Mouse (Mus musculus) CD4-positive helper T cell, adult 2 months (primary cell): ENCODE data around the gene Zbtb22.
A peak's percentile ranks its signal among the peaks of the same experiment; 100 is the strongest.
"Not testable (repeated sequence)": the region's sequence is repeated elsewhere in the genome, so short reads cannot be mapped to it uniquely, and the experiment has no call there.

ENCODE experiments used
- DNase-seq: peaks from one replicate; pipeline ENCODE4 v3.0.0-alpha.2; 2012; ENCODE audit warnings: low read depth, missing footprints, low spot score

The Zbtb22 gene

GRCm38 (mm10) chr17:33915671-33916250 is at the start of gene Zbtb22, which contains the start of gene Tapbp:
Zbtb22 (plus strand) TSS chr17:33915904.
Tapbp (plus strand) TSS chr17:33915899.
- DNase-seq: peak; percentile 97

DNA sequence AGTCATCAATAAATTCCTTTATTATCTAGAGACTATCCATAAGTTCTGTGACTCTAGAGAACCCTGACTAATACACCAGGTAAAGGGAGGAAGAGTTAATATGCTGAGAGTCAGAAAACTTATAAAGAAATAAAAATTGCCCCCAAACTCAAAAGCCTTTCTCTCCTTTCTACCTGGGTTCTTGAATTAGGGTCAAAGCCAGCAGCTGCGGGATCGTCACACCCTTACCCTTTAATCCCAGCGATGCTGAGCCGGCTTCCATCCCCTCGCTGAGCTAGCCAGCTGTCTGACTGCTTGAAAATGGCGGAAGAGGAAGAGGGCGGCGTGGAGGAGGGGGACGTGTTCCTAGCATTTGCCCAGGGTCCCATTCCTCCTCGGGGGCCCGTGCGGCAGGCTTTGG is 42.2 kb upstream of the Zbtb22 start, which contains the start of gene Gm7029:
Gm7029 (plus strand) TSS at position 301 of the 400 bp plus-strand sequence.
- DNase-seq: not testable (repeated sequence)

- no peak for DNase-seq
Observed at GRCm38 (mm10) chr17:33874411-33874810, 41.3 kb upstream of the Zbtb22 start.

DNA sequence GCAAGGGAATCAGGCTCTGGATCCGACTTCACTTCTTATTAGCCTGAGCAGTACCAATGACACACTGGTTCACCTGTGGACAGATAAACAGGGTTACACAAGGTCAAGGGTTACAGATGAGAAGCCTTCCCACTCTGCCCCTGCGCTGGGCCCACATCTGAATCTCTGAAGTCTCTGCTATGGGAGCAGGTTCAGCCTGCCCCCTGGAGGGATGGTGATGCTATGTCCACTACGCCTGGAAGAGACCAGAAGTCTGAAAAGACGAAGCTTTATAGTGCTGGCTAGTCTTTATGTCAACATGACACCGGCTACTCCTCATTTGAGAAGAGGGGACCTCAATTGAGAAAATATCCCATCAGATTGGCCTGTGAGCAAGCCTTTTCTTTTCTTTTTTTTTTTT is 39.9 kb upstream of the Zbtb22 start:
- DNase-seq: not testable (repeated sequence)

- not testable (repeated sequence) for DNase-seq
Observed at GRCm38 (mm10) chr17:33884320-33884719, 31.4 kb upstream of the Zbtb22 start.

GRCm38 (mm10) chr17:33887802-33888201 is 27.9 kb upstream of the Zbtb22 start:
- DNase-seq: not testable (repeated sequence)

- DNase-seq: not testable (repeated sequence)
Observed at GRCm38 (mm10) chr17:33888230-33888629, 27.5 kb upstream of the Zbtb22 start.

DNA sequence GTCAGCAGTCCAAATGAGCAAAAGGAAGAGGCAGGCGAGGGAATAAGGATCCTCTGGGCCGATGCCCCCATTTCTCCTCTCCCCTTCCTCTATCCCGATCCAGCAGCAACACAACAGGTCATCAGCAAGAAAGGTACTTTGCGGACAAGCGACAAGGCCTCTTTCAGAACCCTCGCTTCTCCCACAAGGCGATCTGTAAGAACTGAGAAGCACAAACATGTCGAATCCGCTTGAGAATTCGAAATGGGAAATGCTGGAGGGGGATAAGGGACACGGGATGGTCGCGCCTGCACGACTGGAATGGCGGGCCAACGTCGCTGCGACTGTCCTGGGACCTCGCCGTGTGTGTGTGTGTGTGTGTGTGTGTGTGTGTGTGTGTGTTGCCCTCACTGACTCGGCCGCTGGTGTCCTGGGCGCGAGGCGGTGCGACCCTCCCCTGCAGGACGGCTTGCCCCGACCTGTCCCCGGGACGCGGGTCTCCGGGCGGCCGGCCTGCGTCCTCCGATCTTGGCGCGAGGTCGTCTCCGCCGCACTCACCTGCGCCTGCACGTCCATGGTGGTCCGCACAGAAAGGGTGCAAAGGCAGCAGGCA is 25.7 kb upstream of the Zbtb22 start:
- not testable (repeated sequence) for DNase-seq

DNA sequence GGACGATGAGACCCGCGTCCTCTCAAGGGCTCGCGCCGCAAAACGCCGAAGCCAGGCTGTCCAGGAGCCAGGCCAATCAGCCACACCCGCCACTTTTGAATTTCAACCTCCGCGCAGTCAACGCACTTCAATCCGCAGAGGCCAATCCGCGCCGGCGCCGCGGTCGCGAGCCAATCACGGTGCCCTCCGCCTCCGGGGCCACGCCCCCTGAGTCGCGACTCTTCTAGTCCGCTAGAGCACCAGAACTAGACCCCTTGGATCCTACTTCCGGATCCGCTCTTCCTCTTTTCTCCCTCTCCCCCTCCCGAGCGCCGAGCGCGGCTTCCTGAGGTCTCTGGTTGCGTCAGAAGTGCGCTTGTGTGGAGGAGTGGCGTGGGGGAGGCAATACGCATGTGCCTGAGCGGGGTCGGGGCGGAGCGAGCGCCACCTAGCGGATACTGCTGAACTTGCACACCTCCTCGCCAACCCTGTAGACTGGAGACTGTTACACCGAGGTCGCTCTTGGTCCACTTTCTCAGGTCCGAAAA is 25.1 kb upstream of the Zbtb22 start, which contains the start of gene Kifc1:
Kifc1 (minus strand) TSS at position 129 of the 527 bp plus-strand sequence.
- peak; percentile 100 for DNase-seq

GRCm38 (mm10) chr17:33891357-33891756 is 24.3 kb upstream of the Zbtb22 start:
- no peak for DNase-seq

DNA sequence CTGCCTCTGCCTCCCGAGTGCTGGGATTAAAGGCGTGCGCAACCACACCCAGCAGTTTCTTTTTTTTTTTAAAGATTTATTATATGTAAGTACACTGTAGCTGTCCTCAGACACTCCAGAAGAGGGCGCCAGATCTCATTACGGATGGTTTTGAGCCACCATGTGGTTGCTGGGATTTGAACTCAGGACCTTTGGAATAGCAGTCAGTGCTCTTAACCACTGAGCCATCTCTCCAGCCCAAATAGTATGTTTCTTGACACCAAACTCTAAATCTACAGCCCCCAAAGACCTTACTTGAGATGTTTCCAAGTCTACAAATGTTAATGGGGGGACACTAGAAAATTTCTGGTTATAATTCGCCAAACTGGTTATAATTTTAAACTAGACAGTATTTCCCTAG is 23.8 kb upstream of the Zbtb22 start:
- DNase-seq: not testable (repeated sequence)

DNA sequence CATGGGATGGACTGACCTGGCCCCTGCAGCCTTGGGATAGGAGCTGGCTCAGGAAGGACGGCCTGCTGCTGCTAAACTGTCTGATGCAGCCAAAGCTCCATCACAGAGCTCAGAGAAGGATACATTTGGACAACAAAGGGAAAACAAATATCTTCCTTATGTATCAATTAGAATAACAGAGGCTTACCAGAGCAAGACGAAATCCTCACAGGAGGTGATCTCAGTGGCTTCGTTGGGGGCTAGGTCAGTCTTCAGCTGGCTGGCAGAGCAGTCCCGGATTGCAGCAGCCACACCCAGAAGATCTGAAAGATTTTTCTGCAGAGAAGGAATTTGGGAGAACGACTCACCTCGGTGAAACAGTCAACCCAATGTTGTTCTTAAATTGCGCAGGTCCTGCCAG is 23.3 kb upstream of the Zbtb22 start:
- DNase-seq: no peak

- DNase-seq: not testable (repeated sequence)
Observed at GRCm38 (mm10) chr17:33893011-33893410, 22.7 kb upstream of the Zbtb22 start.

DNA sequence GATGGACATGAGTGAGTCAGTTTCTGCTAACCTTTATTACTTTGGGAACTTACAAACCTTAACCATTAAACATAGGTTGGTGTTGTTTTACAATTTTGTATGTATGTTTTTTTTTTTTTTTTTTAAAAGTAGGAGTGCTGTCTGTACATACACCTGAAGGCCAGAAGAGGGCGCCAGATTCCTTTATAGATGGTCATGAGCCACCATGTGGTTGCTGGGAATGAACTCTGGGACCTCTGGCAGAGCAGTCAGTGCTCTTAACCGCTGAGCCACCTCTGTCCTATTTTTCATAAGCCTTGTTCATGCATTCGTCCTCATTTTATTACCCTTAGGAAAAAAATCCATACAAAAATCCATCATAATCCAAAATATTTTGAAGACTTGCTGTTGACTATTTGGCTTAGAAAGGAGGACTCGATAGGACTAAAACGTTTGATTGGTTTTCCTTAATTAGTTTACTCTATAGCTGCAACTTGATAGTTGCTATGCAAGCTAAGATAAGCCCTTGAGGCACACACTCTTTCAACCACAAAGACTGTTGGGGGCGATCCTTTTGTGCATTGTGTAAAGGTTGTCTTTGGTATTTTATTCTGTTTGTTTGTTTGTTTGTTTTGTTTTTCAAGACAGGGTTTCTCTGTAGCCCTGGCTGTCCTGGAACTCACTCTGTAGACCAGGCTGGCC is 18.4 kb upstream of the Zbtb22 start:
- DNase-seq: peak; percentile 85

GRCm38 (mm10) chr17:33898193-33898592 is 17.5 kb upstream of the Zbtb22 start:
- not testable (repeated sequence) for DNase-seq

DNA sequence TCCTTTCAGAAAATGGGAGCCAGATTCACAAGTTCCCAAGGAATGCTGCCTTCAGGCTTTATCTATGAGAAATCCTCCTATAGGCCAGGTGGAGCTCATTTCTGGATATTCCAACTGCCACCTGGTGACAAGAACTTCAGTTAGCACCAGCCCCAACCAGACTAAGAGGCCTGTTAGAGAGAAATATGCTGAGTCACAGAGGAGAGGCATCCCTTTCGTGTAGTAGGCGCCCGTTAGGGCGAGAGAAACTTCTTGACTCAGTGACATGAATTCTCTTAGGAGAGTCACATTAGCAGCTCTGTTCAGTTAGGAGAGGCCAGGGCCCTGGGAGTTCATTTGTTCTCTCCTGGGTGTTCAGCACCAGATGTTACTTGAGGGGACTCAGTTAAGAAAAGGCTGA is 16.1 kb upstream of the Zbtb22 start:
- no peak for DNase-seq

GRCm38 (mm10) chr17:33900281-33900988 is 15.3 kb upstream of the Zbtb22 start:
- no peak for DNase-seq

DNA sequence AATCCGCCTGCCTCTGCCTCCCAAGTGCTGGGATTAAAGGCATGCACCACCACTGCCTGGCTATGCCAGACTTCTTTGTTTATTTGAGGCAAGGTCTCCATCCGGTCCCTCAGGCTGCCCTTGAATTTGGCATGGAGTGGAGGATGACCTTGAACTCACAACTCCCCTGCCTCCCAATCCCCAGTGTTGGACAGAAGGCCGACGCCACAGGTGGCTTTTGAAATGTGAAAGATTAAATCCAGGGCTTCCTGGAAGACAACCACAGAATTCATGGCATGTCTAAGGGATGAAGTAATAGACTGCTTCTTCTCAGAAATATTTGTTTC is 14.8 kb upstream of the Zbtb22 start:
- DNase-seq: no peak

DNA sequence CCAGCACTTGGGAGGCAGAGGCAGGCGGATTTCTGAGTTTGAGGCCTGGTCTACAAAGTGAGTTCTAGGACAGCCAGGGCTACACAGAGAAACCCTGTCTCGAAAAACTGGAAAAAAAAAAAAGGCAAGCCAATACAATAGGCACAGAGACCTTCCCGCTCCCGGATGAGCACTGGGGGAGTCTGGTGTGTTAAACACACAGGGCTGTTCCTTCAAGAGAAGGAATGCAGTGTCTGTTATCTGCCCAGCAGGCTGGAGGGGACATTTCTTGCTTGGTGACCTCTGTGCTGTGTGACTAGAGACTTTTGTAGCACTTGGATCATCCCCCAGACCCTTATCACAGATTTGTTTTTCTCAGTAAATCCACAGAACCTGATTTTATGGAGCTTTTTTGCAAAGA is 14.1 kb upstream of the Zbtb22 start:
- no peak for DNase-seq

DNA sequence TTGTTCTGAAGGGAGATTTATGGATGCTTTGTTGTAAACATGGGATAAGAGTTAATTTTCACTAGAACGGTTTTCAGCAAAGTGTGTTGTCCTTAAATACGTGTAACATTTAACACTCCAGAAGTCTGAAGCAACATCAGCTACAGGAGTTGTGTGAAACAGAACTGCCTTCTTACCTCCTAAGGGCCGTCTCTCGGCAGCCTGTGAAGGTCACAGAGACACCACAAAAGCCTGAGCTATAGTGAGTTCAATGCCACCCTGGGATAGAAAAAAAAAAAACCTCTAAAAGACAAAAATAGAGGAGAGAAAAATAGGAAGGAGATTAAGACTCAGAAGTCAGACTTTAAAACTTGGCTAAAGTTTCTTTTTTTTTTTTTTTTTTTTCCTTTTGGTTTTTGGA is 13.6 kb upstream of the Zbtb22 start:
- DNase-seq: no peak

DNA sequence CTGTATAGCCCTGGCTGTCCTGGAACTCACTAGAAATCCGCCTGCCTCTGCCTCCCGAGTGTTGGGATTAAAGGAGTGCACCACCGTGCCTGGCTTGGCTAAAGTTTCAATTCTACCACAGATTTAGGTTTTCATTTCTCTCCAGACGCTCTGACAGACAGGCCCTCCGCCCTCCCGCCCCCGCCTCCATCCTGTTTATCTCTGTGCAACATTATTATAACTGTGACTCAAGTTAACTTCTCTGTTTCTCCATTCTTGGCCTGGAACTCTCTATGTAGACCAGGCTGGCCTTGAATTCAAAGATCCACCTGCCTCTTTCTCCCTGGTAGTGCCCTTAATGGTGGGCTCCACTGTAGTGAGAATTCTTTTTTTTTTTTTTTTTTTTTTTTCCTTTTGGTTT is 13.2 kb upstream of the Zbtb22 start:
- peak; percentile 64 for DNase-seq
